Mouse (Mus musculus): ENCODE measurements around the gene Rab20. TPM values are rescaled to one million over a fixed set of nuclear protein-coding genes. Genes with fewer than 3 reads are reported as not detected.

Rab20 gene
- polyA plus RNA-seq, 1 experiment, result 1.6 TPM

DNA sequence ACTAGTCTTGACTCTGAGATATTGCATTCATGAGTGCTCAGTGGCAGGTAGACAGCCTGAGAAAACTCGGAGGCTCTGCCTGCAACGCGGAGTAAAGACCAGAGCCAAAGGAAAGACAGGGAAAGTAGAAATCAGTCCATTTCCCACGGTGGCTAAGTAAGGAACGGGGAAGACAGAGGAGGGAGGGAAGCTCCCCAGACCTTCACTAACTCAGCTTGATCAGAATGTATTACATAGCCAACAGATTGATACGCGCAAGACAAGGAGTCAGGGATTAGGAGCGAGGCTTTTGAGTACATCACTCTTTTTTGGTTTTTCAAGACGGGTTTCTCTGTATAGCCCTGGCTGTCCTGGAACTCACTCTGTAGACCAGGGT is 1.3 kb downstream of the Rab20 start:
- Histone ChIP-seq H3K4me1 (ENCODE audit: control insufficient read depth, insufficient read depth, low read length) (peaks cover 2% of the 10 kb centered on the region), H3K9ac (ENCODE audit: low read depth, poor library complexity, severe bottlenecking) (no peak overlapping the region), H3K9me3 (replicated peaks; ENCODE audit: control insufficient read depth, insufficient read depth, low read length, poor library complexity, severe bottlenecking) (no peaks in the 10 kb centered on the region), H3K36me3 (ENCODE audit: control insufficient read depth, insufficient read depth, low read length, poor library complexity, severe bottlenecking) (no peaks in the 10 kb centered on the region), H3K4me3 (ENCODE audit: low read depth, low read length) (peak overlapping the region; percentile 18), H3K27me3 (ENCODE audit: control insufficient read depth, insufficient read depth, low read length, poor library complexity, severe bottlenecking) (peaks cover 7% of the 10 kb centered on the region), H3K27ac (ENCODE audit: insufficient read depth, low read length) (no peak overlapping the region)
- no peak for TF ChIP-seq CTCF (IDR thresholded peaks at IDR 0.05; ENCODE audit: low read depth, low read length)
- no peak for TF ChIP-seq POLR2A (IDR thresholded peaks at IDR 0.05; ENCODE audit: insufficient read depth, low read length)
- TF ChIP-seq EP300 (IDR thresholded peaks at IDR 0.05; ENCODE audit: insufficient read depth, low read depth, low read length), result no peak

- peak overlapping the region; percentile 18 for H3K4me3 ChIP-seq (ENCODE audit: low read depth, low read length)
- peaks cover 2% of the 10 kb centered on the region for H3K4me1 ChIP-seq (ENCODE audit: control insufficient read depth, insufficient read depth, low read length)
- H3K9me3 ChIP-seq (replicated peaks; ENCODE audit: control insufficient read depth, insufficient read depth, low read length, poor library complexity, severe bottlenecking), result no peaks in the 10 kb centered on the region
- no peak overlapping the region for H3K27ac ChIP-seq (ENCODE audit: insufficient read depth, low read length)
- no peak overlapping the region for H3K9ac ChIP-seq (ENCODE audit: low read depth, poor library complexity, severe bottlenecking)
- TF ChIP-seq EP300 (IDR thresholded peaks at IDR 0.05; ENCODE audit: insufficient read depth, low read depth, low read length), result no peak
- no peak for TF ChIP-seq POLR2A (IDR thresholded peaks at IDR 0.05; ENCODE audit: insufficient read depth, low read length)
- TF ChIP-seq CTCF (IDR thresholded peaks at IDR 0.05; ENCODE audit: low read depth, low read length), result no peak
- H3K27me3 ChIP-seq (ENCODE audit: control insufficient read depth, insufficient read depth, low read length, poor library complexity, severe bottlenecking), result peaks cover 7% of the 10 kb centered on the region
- H3K36me3 ChIP-seq (ENCODE audit: control insufficient read depth, insufficient read depth, low read length, poor library complexity, severe bottlenecking), result no peaks in the 10 kb centered on the region
These were observed 2.0 kb downstream of the Rab20 start for GRCm38 (mm10) chr8:11476338-11477177.

DNA sequence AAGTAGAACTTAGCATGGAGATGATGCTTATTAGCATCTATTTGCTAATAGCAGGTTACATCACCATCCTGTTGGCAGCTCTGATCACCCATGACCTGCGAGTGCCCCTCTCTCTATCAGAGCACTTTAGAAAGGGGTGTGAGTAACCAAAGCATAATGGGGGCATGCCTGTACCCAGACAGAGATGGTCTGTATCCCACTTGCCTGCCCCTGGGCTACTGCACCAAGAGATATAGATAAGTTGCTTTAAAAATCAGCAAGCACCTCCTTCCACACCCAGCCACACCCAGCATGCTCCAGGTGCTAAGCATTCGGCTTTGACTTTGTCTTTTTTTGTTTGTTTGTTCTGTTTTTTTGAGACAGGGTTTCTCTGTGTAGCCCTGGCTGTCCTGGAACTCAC is 2.6 kb downstream of the Rab20 start:
- Histone ChIP-seq H3K9ac (ENCODE audit: low read depth, poor library complexity, severe bottlenecking) (no peak overlapping the region), H3K9me3 (replicated peaks; ENCODE audit: control insufficient read depth, insufficient read depth, low read length, poor library complexity, severe bottlenecking) (no peaks in the 10 kb centered on the region), H3K4me3 (ENCODE audit: low read depth, low read length) (no peak overlapping the region), H3K27ac (ENCODE audit: insufficient read depth, low read length) (no peak overlapping the region), H3K36me3 (ENCODE audit: control insufficient read depth, insufficient read depth, low read length, poor library complexity, severe bottlenecking) (no peaks in the 10 kb centered on the region), H3K4me1 (ENCODE audit: control insufficient read depth, insufficient read depth, low read length) (peaks cover 2% of the 10 kb centered on the region), H3K27me3 (ENCODE audit: control insufficient read depth, insufficient read depth, low read length, poor library complexity, severe bottlenecking) (peaks cover 7% of the 10 kb centered on the region)
- TF ChIP-seq CTCF (IDR thresholded peaks at IDR 0.05; ENCODE audit: low read depth, low read length) (no peak), POLR2A (IDR thresholded peaks at IDR 0.05; ENCODE audit: insufficient read depth, low read length) (no peak), EP300 (IDR thresholded peaks at IDR 0.05; ENCODE audit: insufficient read depth, low read depth, low read length) (no peak)

- no peak for TF ChIP-seq CTCF (IDR thresholded peaks at IDR 0.05; ENCODE audit: low read depth, low read length)
- no peak for TF ChIP-seq POLR2A (IDR thresholded peaks at IDR 0.05; ENCODE audit: insufficient read depth, low read length)
- TF ChIP-seq EP300 (IDR thresholded peaks at IDR 0.05; ENCODE audit: insufficient read depth, low read depth, low read length), result no peak
- Histone ChIP-seq H3K4me1 (ENCODE audit: control insufficient read depth, insufficient read depth, low read length) (peaks cover 2% of the 10 kb centered on the region), H3K9ac (ENCODE audit: low read depth, poor library complexity, severe bottlenecking) (no peak overlapping the region), H3K27me3 (ENCODE audit: control insufficient read depth, insufficient read depth, low read length, poor library complexity, severe bottlenecking) (peaks cover 7% of the 10 kb centered on the region), H3K4me3 (ENCODE audit: low read depth, low read length) (no peak overlapping the region), H3K9me3 (replicated peaks; ENCODE audit: control insufficient read depth, insufficient read depth, low read length, poor library complexity, severe bottlenecking) (no peaks in the 10 kb centered on the region), H3K36me3 (ENCODE audit: control insufficient read depth, insufficient read depth, low read length, poor library complexity, severe bottlenecking) (no peaks in the 10 kb centered on the region), H3K27ac (ENCODE audit: insufficient read depth, low read length) (no peak overlapping the region)
These were observed 3.1 kb downstream of the Rab20 start for GRCm38 (mm10) chr8:11475397-11475796.

- Histone ChIP-seq H3K4me1 (ENCODE audit: control insufficient read depth, insufficient read depth, low read length) (peaks cover 2% of the 10 kb centered on the region), H3K27ac (ENCODE audit: insufficient read depth, low read length) (no peak overlapping the region), H3K36me3 (ENCODE audit: control insufficient read depth, insufficient read depth, low read length, poor library complexity, severe bottlenecking) (no peaks in the 10 kb centered on the region), H3K9ac (ENCODE audit: low read depth, poor library complexity, severe bottlenecking) (no peak overlapping the region), H3K4me3 (ENCODE audit: low read depth, low read length) (no peak overlapping the region), H3K9me3 (replicated peaks; ENCODE audit: control insufficient read depth, insufficient read depth, low read length, poor library complexity, severe bottlenecking) (no peaks in the 10 kb centered on the region), H3K27me3 (ENCODE audit: control insufficient read depth, insufficient read depth, low read length, poor library complexity, severe bottlenecking) (peaks cover 6% of the 10 kb centered on the region)
- no peak for TF ChIP-seq POLR2A (IDR thresholded peaks at IDR 0.05; ENCODE audit: insufficient read depth, low read length)
- no peak for TF ChIP-seq CTCF (IDR thresholded peaks at IDR 0.05; ENCODE audit: low read depth, low read length)
- no peak for TF ChIP-seq EP300 (IDR thresholded peaks at IDR 0.05; ENCODE audit: insufficient read depth, low read depth, low read length)
These were observed 5.4 kb downstream of the Rab20 start for GRCm38 (mm10) chr8:11473072-11473471.

GRCm38 (mm10) chr8:11471309-11471708 is 7.2 kb downstream of the Rab20 start:
- Histone ChIP-seq H3K36me3 (ENCODE audit: control insufficient read depth, insufficient read depth, low read length, poor library complexity, severe bottlenecking) (no peaks in the 10 kb centered on the region), H3K4me1 (ENCODE audit: control insufficient read depth, insufficient read depth, low read length) (no peaks in the 10 kb centered on the region), H3K9me3 (replicated peaks; ENCODE audit: control insufficient read depth, insufficient read depth, low read length, poor library complexity, severe bottlenecking) (no peaks in the 10 kb centered on the region), H3K9ac (ENCODE audit: low read depth, poor library complexity, severe bottlenecking) (no peak overlapping the region), H3K4me3 (ENCODE audit: low read depth, low read length) (no peak overlapping the region), H3K27me3 (ENCODE audit: control insufficient read depth, insufficient read depth, low read length, poor library complexity, severe bottlenecking) (no peaks in the 10 kb centered on the region), H3K27ac (ENCODE audit: insufficient read depth, low read length) (no peak overlapping the region)
- TF ChIP-seq EP300 (IDR thresholded peaks at IDR 0.05; ENCODE audit: insufficient read depth, low read depth, low read length) (no peak), CTCF (IDR thresholded peaks at IDR 0.05; ENCODE audit: low read depth, low read length) (no peak)
